Mouse (Mus musculus): ENCODE measurements around the gene Tert.

DNA sequence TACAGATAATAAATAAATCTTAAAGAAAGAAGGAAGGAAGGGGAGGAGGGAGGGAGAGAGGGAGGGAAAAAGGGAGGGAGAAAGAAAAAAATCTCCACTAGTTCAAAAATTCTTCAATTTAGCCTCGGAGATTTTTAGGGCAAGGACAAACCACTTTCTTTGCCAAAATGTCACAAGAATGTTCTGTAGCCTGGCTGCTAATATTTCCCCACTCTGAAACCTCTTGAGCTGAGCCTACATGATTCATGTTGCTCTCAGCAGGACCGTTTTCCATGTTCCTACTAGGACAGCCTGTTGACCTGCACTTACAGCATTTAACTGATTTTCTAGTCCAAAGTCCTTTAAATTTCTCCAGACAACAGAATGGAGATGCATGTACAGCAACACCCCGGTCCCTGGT, 28.3 kb downstream of the Tert start:
- no peak for TF ChIP-seq CTCF (IDR thresholded peaks at IDR 0.05; ENCODE audit: extremely low read depth, insufficient read length, insufficient replicate concordance, low read depth, low read length)
- no peak for TF ChIP-seq POLR2A (IDR thresholded peaks at IDR 0.05; ENCODE audit: low read depth, low read length)
